Mouse (Mus musculus): ENCODE measurements around the gene Cd5l. TPM values are rescaled to one million over a fixed set of nuclear protein-coding genes. Genes with fewer than 3 reads are reported as not detected.

Cd5l gene
- polyA plus RNA-seq, 1 experiment = 6.9 TPM

DNA sequence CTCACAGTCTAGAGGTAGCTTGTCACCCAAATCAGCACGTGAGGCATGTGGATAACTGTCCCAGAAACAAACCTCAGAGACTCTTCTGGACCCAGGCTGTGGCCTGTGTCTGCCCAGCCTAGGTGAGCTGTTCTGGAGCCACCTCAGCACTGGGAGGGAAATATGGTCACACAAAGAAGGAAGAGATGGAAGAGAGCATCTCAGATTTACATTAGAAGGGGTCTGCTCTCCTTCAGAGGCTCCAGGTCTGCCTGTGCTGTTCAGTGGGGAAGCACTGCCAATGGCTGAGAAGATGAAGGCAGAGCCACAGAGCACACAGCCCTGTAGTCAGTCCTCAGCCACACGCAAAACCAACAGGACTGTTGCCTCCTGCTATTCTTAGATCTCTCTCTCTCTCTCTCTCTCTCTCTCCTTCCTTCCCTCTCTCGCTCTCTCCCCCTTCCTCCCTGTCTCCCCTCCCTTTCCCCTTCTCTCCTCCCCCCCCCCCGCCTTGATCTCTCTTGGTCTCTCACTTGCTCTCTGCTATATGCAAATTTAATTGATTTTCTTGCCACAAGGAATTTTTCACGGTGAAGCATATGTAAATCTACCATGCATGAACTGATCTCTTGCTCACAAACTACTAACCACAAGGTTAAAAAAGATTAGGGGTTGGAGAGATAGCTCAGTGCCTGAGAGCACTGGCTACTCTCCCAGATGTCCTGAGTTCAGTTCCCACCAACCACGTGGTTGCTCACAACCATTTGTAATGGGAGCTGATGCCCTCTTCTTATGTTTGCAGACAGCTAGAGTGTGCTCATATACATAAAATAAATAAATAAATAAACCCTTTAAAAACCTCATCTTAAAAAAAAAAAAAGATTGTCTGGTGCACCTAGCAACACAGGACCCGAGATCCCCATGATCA, 24.4 kb downstream of the Cd5l start:
- H3K4me3 ChIP-seq (ENCODE audit: control insufficient read depth, low read depth, low read length) = no peak overlapping the region
- no peaks in the 10 kb centered on the region; the same call in 1 of the 2 replicates for H3K4me1 ChIP-seq (ENCODE audit: control insufficient read depth, insufficient read depth, low read length)
- TF ChIP-seq CTCF (IDR thresholded peaks at IDR 0.05; ENCODE audit: control insufficient read depth, insufficient read depth, insufficient replicate concordance, low read depth, low read length) (no peak), POLR2A (IDR thresholded peaks at IDR 0.05; ENCODE audit: control insufficient read depth, low read depth, low read length) (no peak)
- H3K27ac ChIP-seq (ENCODE audit: control insufficient read depth, insufficient read depth, low read depth, low read length) = no peak overlapping the region
- no peaks in the 10 kb centered on the region for H3K36me3 ChIP-seq (ENCODE audit: control insufficient read depth, insufficient read depth, low read length)
- no peaks in the 10 kb centered on the region for H3K27me3 ChIP-seq (ENCODE audit: control insufficient read depth, insufficient read depth, low read length)

- no peak for TF ChIP-seq CTCF (IDR thresholded peaks at IDR 0.05; ENCODE audit: control insufficient read depth, insufficient read depth, insufficient replicate concordance, low read depth, low read length)
- TF ChIP-seq POLR2A (IDR thresholded peaks at IDR 0.05; ENCODE audit: control insufficient read depth, low read depth, low read length) = no peak
- Histone ChIP-seq H3K36me3 (ENCODE audit: control insufficient read depth, insufficient read depth, low read length) (no peaks in the 10 kb centered on the region), H3K4me3 (ENCODE audit: control insufficient read depth, low read depth, low read length) (no peak overlapping the region), H3K4me1 (ENCODE audit: control insufficient read depth, insufficient read depth, low read length) (no peaks in the 10 kb centered on the region; the same call in 1 of the 2 replicates), H3K27ac (ENCODE audit: control insufficient read depth, insufficient read depth, low read depth, low read length) (no peak overlapping the region), H3K27me3 (ENCODE audit: control insufficient read depth, insufficient read depth, low read length) (no peaks in the 10 kb centered on the region)
These were observed 25.6 kb downstream of the Cd5l start for GRCm38 (mm10) chr3:87383308-87383707.

- Histone ChIP-seq H3K27ac (ENCODE audit: control insufficient read depth, insufficient read depth, low read depth, low read length) (no peak overlapping the region), H3K36me3 (ENCODE audit: control insufficient read depth, insufficient read depth, low read length) (no peaks in the 10 kb centered on the region), H3K4me3 (ENCODE audit: control insufficient read depth, low read depth, low read length) (no peak overlapping the region), H3K27me3 (ENCODE audit: control insufficient read depth, insufficient read depth, low read length) (no peaks in the 10 kb centered on the region), H3K4me1 (ENCODE audit: control insufficient read depth, insufficient read depth, low read length) (no peaks in the 10 kb centered on the region; the same call in 1 of the 2 replicates)
- TF ChIP-seq CTCF (IDR thresholded peaks at IDR 0.05; ENCODE audit: control insufficient read depth, insufficient read depth, insufficient replicate concordance, low read depth, low read length) = no peak
- TF ChIP-seq POLR2A (IDR thresholded peaks at IDR 0.05; ENCODE audit: control insufficient read depth, low read depth, low read length) = no peak
These were observed 27.4 kb downstream of the Cd5l start for GRCm38 (mm10) chr3:87385105-87385504.

GRCm38 (mm10) chr3:87390935-87391334, 33.3 kb downstream of the Cd5l start:
- TF ChIP-seq POLR2A (IDR thresholded peaks at IDR 0.05; ENCODE audit: control insufficient read depth, low read depth, low read length) = no peak
- TF ChIP-seq CTCF (IDR thresholded peaks at IDR 0.05; ENCODE audit: control insufficient read depth, insufficient read depth, insufficient replicate concordance, low read depth, low read length) = no peak

DNA sequence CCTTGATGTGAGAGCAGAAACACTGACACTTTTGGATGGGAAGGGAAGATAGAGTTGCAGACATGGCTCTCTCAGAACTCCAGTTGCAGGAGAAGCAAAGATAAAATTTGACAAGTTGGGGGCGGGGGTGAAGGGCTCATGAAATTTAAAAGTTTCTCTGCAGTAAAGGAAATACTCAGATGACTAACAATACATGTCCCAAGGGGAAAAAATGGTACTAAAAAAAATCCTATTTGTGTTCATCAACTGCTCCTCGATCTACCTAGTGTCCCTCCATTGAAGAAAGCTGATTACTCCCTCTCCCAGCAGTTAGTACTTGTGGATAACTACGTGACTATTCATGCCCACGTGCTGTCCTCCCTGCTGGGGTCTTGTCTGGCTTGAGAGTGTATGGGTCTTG, 41.1 kb downstream of the Cd5l start:
- Histone ChIP-seq H3K4me1 (ENCODE audit: control insufficient read depth, insufficient read depth, low read length) (no peaks in the 10 kb centered on the region), H3K36me3 (ENCODE audit: control insufficient read depth, insufficient read depth, low read length) (no peaks in the 10 kb centered on the region), H3K4me3 (ENCODE audit: control insufficient read depth, low read depth, low read length) (no peak overlapping the region), H3K27me3 (ENCODE audit: control insufficient read depth, insufficient read depth, low read length) (no peaks in the 10 kb centered on the region), H3K27ac (ENCODE audit: control insufficient read depth, insufficient read depth, low read depth, low read length) (no peak overlapping the region)
- TF ChIP-seq CTCF (IDR thresholded peaks at IDR 0.05; ENCODE audit: control insufficient read depth, insufficient read depth, insufficient replicate concordance, low read depth, low read length) (no peak), POLR2A (IDR thresholded peaks at IDR 0.05; ENCODE audit: control insufficient read depth, low read depth, low read length) (no peak)

More at GRCm38 (mm10) chr3:87390935-87391334, 33.3 kb downstream of the Cd5l start:
- no peaks in the 10 kb centered on the region for H3K4me1 ChIP-seq (ENCODE audit: control insufficient read depth, insufficient read depth, low read length)
- no peaks in the 10 kb centered on the region for H3K27me3 ChIP-seq (ENCODE audit: control insufficient read depth, insufficient read depth, low read length)
- no peak overlapping the region for H3K27ac ChIP-seq (ENCODE audit: control insufficient read depth, insufficient read depth, low read depth, low read length)
- no peaks in the 10 kb centered on the region for H3K36me3 ChIP-seq (ENCODE audit: control insufficient read depth, insufficient read depth, low read length)
- no peak overlapping the region for H3K4me3 ChIP-seq (ENCODE audit: control insufficient read depth, low read depth, low read length)

- Histone ChIP-seq H3K27me3 (ENCODE audit: control insufficient read depth, insufficient read depth, low read length) (no peaks in the 10 kb centered on the region), H3K36me3 (ENCODE audit: control insufficient read depth, insufficient read depth, low read length) (no peaks in the 10 kb centered on the region), H3K4me1 (ENCODE audit: control insufficient read depth, insufficient read depth, low read length) (no peaks in the 10 kb centered on the region), H3K27ac (ENCODE audit: control insufficient read depth, insufficient read depth, low read depth, low read length) (no peak overlapping the region), H3K4me3 (ENCODE audit: control insufficient read depth, low read depth, low read length) (no peak overlapping the region)
- no peak for TF ChIP-seq CTCF (IDR thresholded peaks at IDR 0.05; ENCODE audit: control insufficient read depth, insufficient read depth, insufficient replicate concordance, low read depth, low read length)
- no peak for TF ChIP-seq POLR2A (IDR thresholded peaks at IDR 0.05; ENCODE audit: control insufficient read depth, low read depth, low read length)
These were observed 42.2 kb downstream of the Cd5l start for GRCm38 (mm10) chr3:87399906-87400305.

DNA sequence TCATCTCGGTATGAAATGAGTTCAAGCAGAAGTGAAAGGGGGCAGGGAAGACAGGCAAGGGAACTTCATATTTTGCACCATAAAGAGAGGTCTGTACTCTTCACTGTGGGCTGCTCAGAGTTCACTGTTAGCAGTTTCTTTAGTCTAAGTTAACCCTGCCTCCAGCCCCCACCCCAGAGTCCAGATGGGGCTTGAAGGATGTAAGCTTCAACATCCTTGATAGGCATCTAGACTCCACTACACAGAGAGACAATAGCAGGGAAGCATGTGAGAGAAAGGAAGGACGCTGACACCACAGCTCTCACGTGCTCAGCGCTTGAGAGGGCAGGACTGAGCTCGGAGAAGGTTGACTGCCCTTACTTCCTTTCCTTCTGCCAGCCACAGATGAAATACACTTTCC, 43.6 kb downstream of the Cd5l start:
- no peaks in the 10 kb centered on the region for H3K4me1 ChIP-seq (ENCODE audit: control insufficient read depth, insufficient read depth, low read length)
- H3K36me3 ChIP-seq (ENCODE audit: control insufficient read depth, insufficient read depth, low read length) = no peaks in the 10 kb centered on the region
- TF ChIP-seq POLR2A (IDR thresholded peaks at IDR 0.05; ENCODE audit: control insufficient read depth, low read depth, low read length) (no peak), CTCF (IDR thresholded peaks at IDR 0.05; ENCODE audit: control insufficient read depth, insufficient read depth, insufficient replicate concordance, low read depth, low read length) (no peak)
- no peak overlapping the region for H3K4me3 ChIP-seq (ENCODE audit: control insufficient read depth, low read depth, low read length)
- no peaks in the 10 kb centered on the region for H3K27me3 ChIP-seq (ENCODE audit: control insufficient read depth, insufficient read depth, low read length)
- H3K27ac ChIP-seq (ENCODE audit: control insufficient read depth, insufficient read depth, low read depth, low read length) = no peak overlapping the region
